Mouse (Mus musculus) testis, adult 2 months (tissue): ENCODE data around the gene Arid1b.

ENCODE experiments used
- CTCF ChIP-seq: fragments of 200-500 bp; IDR thresholded peaks from 2 replicates; pipeline ENCODE4 v1.5.1; 2012; ENCODE audit warnings: low read depth, mild to moderate bottlenecking, inconsistent platforms, low read length, moderate library complexity; ENCODE audit not compliant: control insufficient read depth, insufficient read depth, insufficient replicate concordance
- POLR2A ChIP-seq: fragments of 200-500 bp; IDR thresholded peaks from 2 replicates; pipeline ENCODE4 v1.6.1; 2012; ENCODE audit warnings: low read depth, mild to moderate bottlenecking, inconsistent platforms, low read length, moderate library complexity; ENCODE audit not compliant: control insufficient read depth

GRCm38 (mm10) chr17:5089541-5089940, 95.4 kb downstream of the Arid1b start:
- TF ChIP-seq POLR2A (no peak), CTCF (no peak)
